Mouse (Mus musculus): ENCODE data around the gene Ccdc177.

DNA sequence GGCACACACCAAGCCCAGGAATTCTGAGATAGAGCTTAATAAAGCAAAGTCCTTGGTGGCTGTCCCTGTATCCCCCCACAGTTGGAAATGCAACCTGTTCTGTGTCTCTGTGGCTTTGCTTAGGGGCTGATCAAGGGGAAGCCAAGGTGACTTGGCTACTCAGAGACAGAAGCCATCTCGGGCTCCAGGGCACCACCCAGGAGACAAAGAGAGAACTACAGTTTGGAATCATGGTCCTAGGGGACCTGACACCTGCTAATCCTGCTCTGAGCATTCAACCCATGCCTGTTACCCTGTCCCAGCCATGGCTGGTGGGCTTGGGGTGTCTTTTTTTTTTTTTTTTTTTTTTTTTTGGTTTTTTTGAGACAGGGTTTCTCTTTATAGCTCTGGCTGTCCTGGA lies 32.3 kb downstream of the Ccdc177 start:
- TF ChIP-seq POLR2A (IDR thresholded peaks at IDR 0.05; ENCODE audit: borderline replicate concordance, insufficient read depth, low read length) = no peak
- no peak for TF ChIP-seq CTCF (IDR thresholded peaks at IDR 0.05; ENCODE audit: borderline replicate concordance, insufficient read depth, low read depth, low read length)
